Mouse (Mus musculus) forebrain, embryonic 16.5 days (tissue): ENCODE results near the gene Igfbp7. TPM values are rescaled to one million over a fixed set of nuclear protein-coding genes. Genes with fewer than 3 reads are reported as not detected.

Experiments
- ATAC-seq: fragments of 200-750 bp; cut with Nextera tagmentation; 2 replicates; pipeline ENCODE4 v1.8.0; 2017; ENCODE audit warnings: mild to moderate bottlenecking, moderate library complexity
- H3K27ac ChIP-seq: fragments of 300-500 bp; sonication (generic); 2 replicates; pipeline ENCODE4 v1.5.1; 2014; ENCODE audit warnings: low read length, control low read depth
- H3K27me3 ChIP-seq: fragments of 300-500 bp; sonication (generic); replicated peaks from 2 replicates; pipeline ENCODE4 v1.6.1; 2014; ENCODE audit warnings: low read length; ENCODE audit not compliant: control insufficient read depth, insufficient read depth
- H3K36me3 ChIP-seq: fragments of 300-500 bp; sonication (generic); 2 replicates; pipeline ENCODE4 v1.6.1; 2014; ENCODE audit not compliant: control insufficient read depth, insufficient read depth
- H3K4me1 ChIP-seq: fragments of 300-500 bp; sonication (generic); replicated peaks from 2 replicates; pipeline ENCODE4 v1.6.1; 2014; ENCODE audit warnings: low read length; ENCODE audit not compliant: control insufficient read depth, insufficient read depth
- H3K4me2 ChIP-seq: fragments of 300-500 bp; sonication (generic); 2 replicates; pipeline ENCODE4 v1.6.1; 2014; ENCODE audit warnings: mild to moderate bottlenecking, low read length, control low read depth
- H3K4me3 ChIP-seq: fragments of 300-500 bp; sonication (generic); replicated peaks from 2 replicates; pipeline ENCODE4 v1.5.1; 2014; ENCODE audit warnings: mild to moderate bottlenecking, low read length, control low read depth
- H3K9ac ChIP-seq: fragments of 300-500 bp; sonication (generic); replicated peaks from 2 replicates; pipeline ENCODE4 v1.6.1; 2014; ENCODE audit warnings: low read depth, low read length, control low read depth
- H3K9me3 ChIP-seq: fragments of 300-500 bp; sonication (generic); 2 replicates; pipeline ENCODE4 v1.6.1; 2016; ENCODE audit warnings: low read length; ENCODE audit not compliant: control insufficient read depth
- WGBS: fragments of 180-500 bp; shearing (Covaris S2); extraction: QIAGEN DNeasy Blood & Tissue Kit; methylation state at CpG from one replicate; pipeline ENCODE4 v1.1.7; 2014; 5-methylcytosine and 5-hydroxymethylcytosine counted together
- polyA plus RNA-seq: library from polyadenylated mRNA; unstranded; fragments of >200 nt; fragmentation: Nextera tagmentation; extraction: Ambion mirVana; gene quantifications from 2 replicates; pipeline ENCODE4 v1.2.1, GENCODE M21; 2015

The Igfbp7 gene
- polyA plus RNA-seq: 55.8 and 58.1 TPM in 2 replicates

DNA sequence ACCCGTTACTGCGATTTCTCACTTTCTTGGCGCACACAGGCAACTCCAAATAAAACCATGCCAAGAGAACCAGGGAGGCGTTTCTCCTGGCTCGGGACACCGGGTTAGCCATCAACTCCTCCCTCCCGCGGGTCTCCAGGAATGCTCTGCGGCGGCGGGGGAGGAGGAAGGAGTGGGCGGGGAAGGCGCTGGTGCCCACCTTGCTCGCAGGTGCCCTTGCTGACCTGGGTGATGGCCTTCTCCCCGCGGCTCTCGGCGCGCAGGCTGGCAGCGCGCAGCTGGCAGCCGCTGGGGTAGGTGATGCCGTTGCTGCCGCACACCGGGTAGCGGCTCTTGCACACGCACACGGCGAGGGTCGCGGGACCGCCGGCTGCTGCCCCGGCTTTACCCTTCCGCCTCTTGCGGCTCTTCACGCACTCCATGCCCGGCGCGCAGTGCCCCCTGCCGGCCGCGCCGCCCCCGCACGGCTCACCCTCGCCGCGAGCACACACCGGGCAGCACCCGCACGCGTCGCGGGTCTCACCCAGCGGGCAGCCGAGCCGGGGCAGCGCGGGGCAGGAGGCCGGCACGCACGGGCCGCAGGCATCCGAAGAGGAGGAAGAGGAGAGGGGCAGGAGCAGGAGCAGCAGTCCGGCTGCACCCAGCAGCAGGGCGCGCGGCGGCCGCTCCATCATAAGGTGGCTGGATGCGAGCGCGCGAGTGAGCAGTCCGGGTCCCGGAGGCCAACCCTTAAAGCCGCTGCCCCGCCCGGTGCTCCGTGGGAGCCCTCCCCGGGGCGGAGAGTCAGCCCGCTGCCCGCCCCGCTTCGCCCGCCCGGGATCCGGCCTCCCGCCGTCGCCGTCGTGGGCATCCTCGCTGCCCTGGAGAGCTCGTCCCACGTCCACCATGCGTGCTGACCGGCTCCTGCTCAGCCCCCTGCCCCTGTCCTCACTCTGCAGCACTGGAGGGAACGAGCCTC, at the start of gene Igfbp7:
Gene Igfbp7 (minus strand): TSS at position 701 of the 958 bp plus-strand sequence.
- Histone ChIP-seq H3K9ac (peak within 1 kb of the TSS; percentile 57), H3K36me3 (no peaks in the 10 kb centered on the region), H3K27me3 (peaks cover 10% of the 10 kb centered on the region), H3K9me3 (peaks cover 2% of the 10 kb centered on the region; the same call in 1 of the 2 replicates), H3K4me1 (peaks cover 11% of the 10 kb centered on the region), H3K4me3 (peak within 1 kb of the TSS; percentile 58), H3K27ac (no peak within 1 kb of the TSS), H3K4me2 (peak within 1 kb of the TSS; percentile 97)
- WGBS: 6% methylated on average over 83 of the region's 101 CpGs
- peak; percentile 95 for ATAC-seq

DNA sequence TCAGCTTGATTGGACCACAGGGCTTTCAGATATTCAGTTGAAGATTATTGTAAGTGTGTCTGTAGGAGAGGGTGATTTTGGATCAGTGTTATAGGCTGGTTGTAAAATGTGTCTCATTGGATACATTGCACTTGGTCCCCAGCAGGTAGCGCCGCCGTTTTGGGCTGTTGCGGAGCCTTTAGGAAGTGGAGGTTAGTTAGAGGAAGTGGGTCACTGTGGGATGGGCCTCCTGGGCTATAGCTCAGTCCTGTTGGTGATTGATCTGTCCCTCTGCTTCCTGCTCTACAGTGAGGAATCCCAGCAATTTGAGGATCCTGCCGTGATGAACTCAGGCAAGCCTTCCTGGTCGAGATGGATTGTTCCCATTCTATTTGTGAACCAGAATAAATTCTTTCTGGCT, 44.3 kb upstream of the Igfbp7 start:
- no peaks in the 10 kb centered on the region for H3K9me3 ChIP-seq
- H3K27ac ChIP-seq: no peak overlapping the region
- no peaks in the 10 kb centered on the region for H3K27me3 ChIP-seq
- WGBS: 93% methylated on average over 6 of the region's 6 CpGs
- no peaks in the 10 kb centered on the region for H3K36me3 ChIP-seq
- H3K4me3 ChIP-seq: no peak overlapping the region
- no peak for ATAC-seq
- H3K9ac ChIP-seq: no peak overlapping the region
- no peaks in the 10 kb centered on the region for H3K4me1 ChIP-seq
- H3K4me2 ChIP-seq: no peak overlapping the region

DNA sequence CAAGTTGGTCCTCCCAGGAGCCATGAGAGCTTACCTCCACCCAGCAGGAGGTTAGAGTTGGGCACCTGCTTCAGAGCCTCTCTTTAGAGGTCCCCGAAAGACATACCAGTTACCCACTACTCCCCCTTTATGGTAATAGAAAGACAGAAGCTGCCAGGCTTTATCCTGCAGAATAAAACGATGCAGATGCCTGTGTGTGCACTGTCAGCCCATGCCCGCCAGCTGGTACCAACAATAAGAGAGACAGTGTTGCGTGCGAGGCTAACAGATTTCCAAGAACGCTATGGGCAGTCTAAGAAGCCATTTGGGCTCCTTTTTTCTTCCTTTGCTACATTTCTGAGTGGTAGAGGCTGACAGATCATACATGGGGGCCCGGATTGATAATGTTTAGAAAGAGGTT, 41.7 kb upstream of the Igfbp7 start:
- no peaks in the 10 kb centered on the region for H3K4me1 ChIP-seq
- H3K36me3 ChIP-seq: no peaks in the 10 kb centered on the region
- no peak for ATAC-seq
- 76% methylated on average over 7 of the region's 7 CpGs for WGBS
- no peak overlapping the region for H3K27ac ChIP-seq
- H3K27me3 ChIP-seq: no peaks in the 10 kb centered on the region
- H3K4me2 ChIP-seq: no peak overlapping the region
- H3K9ac ChIP-seq: no peak overlapping the region
- no peak overlapping the region for H3K4me3 ChIP-seq
- no peaks in the 10 kb centered on the region for H3K9me3 ChIP-seq

DNA sequence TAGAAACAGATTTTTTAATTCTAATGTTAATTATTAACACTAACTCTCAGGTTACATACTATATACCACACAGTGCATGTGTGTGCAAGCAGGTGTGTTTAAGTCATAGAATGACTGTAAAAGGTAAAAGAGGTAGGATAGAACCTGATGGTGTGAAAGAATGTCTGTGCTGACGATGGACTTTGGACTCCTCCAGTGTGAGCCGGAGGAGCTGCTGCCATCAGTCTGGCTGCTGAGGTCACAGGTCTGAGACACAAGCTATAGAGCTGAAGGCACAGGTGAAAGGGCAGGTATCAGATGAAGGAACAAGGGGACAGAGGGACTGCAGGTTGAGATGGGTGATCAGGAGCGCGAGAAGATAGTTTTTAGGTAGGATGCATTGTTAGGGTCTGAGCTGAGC, 37.6 kb upstream of the Igfbp7 start:
- no peak overlapping the region for H3K4me3 ChIP-seq
- H3K9ac ChIP-seq: no peak overlapping the region
- no peak overlapping the region for H3K27ac ChIP-seq
- no peak for ATAC-seq
- H3K27me3 ChIP-seq: no peaks in the 10 kb centered on the region
- no peaks in the 10 kb centered on the region for H3K9me3 ChIP-seq
- H3K4me2 ChIP-seq: no peak overlapping the region
- no peaks in the 10 kb centered on the region for H3K4me1 ChIP-seq
- H3K36me3 ChIP-seq: no peaks in the 10 kb centered on the region
- WGBS: 94% methylated on average over 4 of the region's 4 CpGs

DNA sequence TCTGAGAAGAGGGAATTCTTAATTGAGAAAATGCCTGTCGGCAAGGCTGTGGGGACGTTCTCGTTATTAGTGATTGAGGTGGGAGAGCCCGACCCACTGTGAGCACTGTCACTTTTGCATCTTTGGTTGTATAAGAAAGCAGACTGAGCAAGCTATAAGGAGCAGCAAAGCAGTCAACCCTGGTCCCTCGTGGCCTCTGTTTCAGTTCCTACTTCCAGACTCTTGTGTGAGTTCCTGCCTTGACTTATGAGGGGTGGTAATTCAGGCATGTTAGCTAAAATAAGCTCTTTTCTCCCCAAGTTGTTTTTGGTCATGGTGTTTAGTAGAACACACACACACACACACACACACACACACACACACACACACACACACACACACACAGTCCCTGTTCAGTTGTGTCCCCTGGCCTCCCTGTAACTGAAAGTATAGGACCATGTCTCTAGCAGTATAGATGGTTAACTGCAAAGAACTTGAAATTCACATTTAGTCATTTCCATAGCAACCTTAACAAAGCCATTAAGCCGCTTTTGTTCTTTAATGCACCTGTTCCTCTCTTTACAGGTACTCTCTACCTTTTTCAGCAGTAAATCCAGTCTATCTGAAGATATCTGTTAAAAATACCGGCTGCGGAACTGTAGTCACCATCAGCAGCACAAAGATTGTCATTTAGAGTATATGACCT, 36.2 kb upstream of the Igfbp7 start:
- H3K4me1 ChIP-seq: no peaks in the 10 kb centered on the region
- H3K27ac ChIP-seq: no peak overlapping the region
- peak; percentile 36; the same call in 1 of the 2 replicates for ATAC-seq
- no peaks in the 10 kb centered on the region for H3K36me3 ChIP-seq
- H3K9ac ChIP-seq: no peak overlapping the region
- no peaks in the 10 kb centered on the region for H3K27me3 ChIP-seq
- WGBS: 57% methylated on average over 8 of the region's 8 CpGs
- H3K4me3 ChIP-seq: no peak overlapping the region
- H3K4me2 ChIP-seq: no peak overlapping the region
- no peaks in the 10 kb centered on the region for H3K9me3 ChIP-seq

DNA sequence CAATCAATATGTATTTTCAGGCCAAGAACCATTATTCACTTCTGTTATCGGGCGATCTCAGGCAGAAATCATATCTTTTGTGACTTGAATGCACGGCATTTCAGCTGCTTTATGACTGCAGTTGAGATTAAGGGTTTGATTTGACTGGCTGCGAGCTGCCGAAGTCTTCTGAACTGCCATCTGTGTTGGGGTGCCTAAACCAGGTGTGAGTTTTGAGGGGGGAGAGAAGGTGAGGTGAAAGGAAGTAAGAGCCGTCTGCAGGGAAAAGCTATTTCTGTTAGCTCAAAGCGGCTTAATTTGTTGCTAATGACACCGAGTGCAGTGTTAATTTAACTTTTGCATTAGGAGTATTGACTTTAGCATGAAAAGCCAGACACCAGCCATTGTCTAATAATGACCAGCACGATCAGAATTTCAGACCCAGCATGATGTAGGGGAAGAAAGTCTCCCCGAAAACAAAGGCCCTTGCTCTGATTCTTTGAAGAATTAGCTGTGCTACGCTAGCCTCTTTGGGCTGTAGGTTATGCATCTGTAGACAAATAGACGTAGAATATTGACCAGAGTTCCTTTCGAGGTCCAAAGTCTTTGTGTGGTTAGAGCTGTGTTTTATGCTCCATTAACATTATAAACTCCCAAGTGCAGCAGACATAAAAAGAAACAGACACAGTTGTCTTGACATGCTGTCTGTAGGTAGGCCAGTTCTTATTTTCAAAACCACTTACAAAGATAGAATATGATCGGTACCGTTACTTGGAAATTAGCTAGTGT, 35.2 kb upstream of the Igfbp7 start:
- H3K4me1 ChIP-seq: no peaks in the 10 kb centered on the region
- H3K4me2 ChIP-seq: no peak overlapping the region
- H3K36me3 ChIP-seq: no peaks in the 10 kb centered on the region
- no peak overlapping the region for H3K4me3 ChIP-seq
- H3K27me3 ChIP-seq: no peaks in the 10 kb centered on the region
- ATAC-seq: no peak
- 61% methylated on average over 15 of the region's 15 CpGs for WGBS
- H3K9ac ChIP-seq: no peak overlapping the region
- H3K9me3 ChIP-seq: no peaks in the 10 kb centered on the region
- H3K27ac ChIP-seq: no peak overlapping the region

DNA sequence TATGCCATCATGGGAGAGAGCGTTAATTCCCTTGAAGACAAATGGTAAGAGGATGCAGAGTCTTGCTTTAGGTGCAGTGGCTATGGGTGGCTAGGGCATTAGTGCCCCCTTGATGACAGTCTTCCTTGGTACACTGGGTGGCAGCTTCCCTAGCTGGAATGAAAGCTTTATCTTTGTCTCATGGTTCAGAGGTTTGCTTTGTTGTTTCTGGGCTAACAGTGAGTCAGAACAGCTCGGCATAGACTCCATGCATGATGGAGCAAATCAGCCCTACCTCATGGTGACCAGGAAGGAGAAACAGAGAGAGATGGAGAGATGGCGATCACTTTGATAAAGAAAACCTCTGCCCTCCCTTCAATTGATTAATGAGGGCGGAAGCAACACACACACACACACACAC, 28.5 kb upstream of the Igfbp7 start:
- Histone ChIP-seq H3K36me3 (no peaks in the 10 kb centered on the region), H3K4me1 (no peaks in the 10 kb centered on the region), H3K9me3 (no peaks in the 10 kb centered on the region), H3K4me2 (no peak overlapping the region), H3K27ac (no peak overlapping the region), H3K27me3 (no peaks in the 10 kb centered on the region), H3K9ac (no peak overlapping the region), H3K4me3 (no peak overlapping the region)
- WGBS: 74% methylated on average over 4 of the region's 4 CpGs
- no peak for ATAC-seq

DNA sequence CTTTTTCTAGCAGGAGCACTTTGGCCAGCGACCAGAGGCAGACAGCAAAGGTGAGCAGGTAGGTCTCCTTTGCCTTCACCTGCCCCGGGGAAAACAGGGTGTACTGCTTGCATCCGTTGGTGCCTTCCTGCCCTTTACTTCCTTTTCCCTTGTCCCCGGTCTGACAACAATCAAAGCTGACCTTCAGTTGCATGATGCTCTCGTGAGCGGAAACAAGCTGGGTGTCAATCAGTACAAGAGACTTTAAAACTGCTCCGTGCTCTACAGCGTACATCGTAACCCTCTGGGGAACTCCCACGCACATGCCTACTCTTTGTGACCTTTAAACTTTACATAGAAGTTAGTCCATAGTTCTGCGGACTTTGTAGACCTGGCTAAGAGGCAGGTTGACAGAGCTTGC, 26.2 kb upstream of the Igfbp7 start:
- no peaks in the 10 kb centered on the region for H3K9me3 ChIP-seq
- H3K9ac ChIP-seq: no peak overlapping the region
- no peak overlapping the region for H3K4me3 ChIP-seq
- no peaks in the 10 kb centered on the region for H3K36me3 ChIP-seq
- 86% methylated on average over 11 of the region's 11 CpGs for WGBS
- no peaks in the 10 kb centered on the region for H3K4me1 ChIP-seq
- ATAC-seq: no peak
- no peak overlapping the region for H3K27ac ChIP-seq
- no peaks in the 10 kb centered on the region for H3K27me3 ChIP-seq
- H3K4me2 ChIP-seq: no peak overlapping the region

DNA sequence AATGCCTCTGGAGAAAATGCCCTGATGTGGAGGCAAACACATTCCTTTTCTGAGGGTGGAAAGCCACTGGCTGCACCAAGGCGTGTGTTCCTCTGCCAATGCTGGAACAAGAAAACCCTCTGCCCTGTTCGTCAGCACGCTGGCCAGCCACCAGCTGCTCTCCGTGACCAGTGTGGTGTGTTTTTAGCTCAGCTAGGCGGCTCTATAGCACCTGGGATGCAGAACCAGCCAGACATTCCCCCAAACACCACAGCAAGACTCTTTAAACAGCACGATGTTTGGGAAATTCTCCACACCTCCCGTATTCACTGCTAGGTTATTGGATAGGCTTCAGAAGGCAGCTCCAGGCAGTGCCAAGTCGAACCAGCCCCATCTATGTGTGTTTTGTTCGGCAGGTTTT, 25.7 kb upstream of the Igfbp7 start:
- Histone ChIP-seq H3K27ac (no peak overlapping the region), H3K36me3 (no peaks in the 10 kb centered on the region), H3K4me2 (no peak overlapping the region), H3K9me3 (no peaks in the 10 kb centered on the region), H3K9ac (no peak overlapping the region), H3K4me1 (no peaks in the 10 kb centered on the region), H3K4me3 (no peak overlapping the region), H3K27me3 (no peaks in the 10 kb centered on the region)
- ATAC-seq: no peak
- 75% methylated on average over 9 of the region's 9 CpGs for WGBS
